Mouse (Mus musculus) MEL (cell line): ENCODE data around the gene Fut2. TPM values are rescaled to one million over a fixed set of nuclear protein-coding genes. Genes with fewer than 3 reads are reported as not detected.

ENCODE experiments used
- DNase-seq: peaks from one replicate; pipeline ENCODE4 v3.0.0; 2011; ENCODE audit warnings: low read depth, low spot score
- H3K27ac ChIP-seq: 2 replicates; pipeline ENCODE4 v1.5.1; 2012; ENCODE audit warnings: low read depth, mild to moderate bottlenecking, control low read depth, low read length, moderate library complexity; ENCODE audit not compliant: control insufficient read depth
- H3K27me3 ChIP-seq, 2 experiments: fragments of 150-350 bp in 1 of 2; sonication (generic) in 1 of 2; 2 replicates each; pipeline ENCODE4 v1.6.1; 2012; ENCODE audit warnings: low read length in 2 of 2, mild to moderate bottlenecking in 2 of 2, improper control_type of control experiment in 1 of 2, moderate library complexity in 1 of 2; ENCODE audit not compliant: insufficient read depth in 2 of 2, control insufficient read depth in 1 of 2
- H3K36me3 ChIP-seq, 2 experiments: 2 replicates each; pipeline ENCODE4 v1.6.1; 2012 to 2014; ENCODE audit warnings: low read length in 2 of 2, improper control_type of control experiment in 1 of 2, inconsistent platforms in 1 of 2, mild to moderate bottlenecking in 1 of 2; ENCODE audit not compliant: insufficient read depth in 2 of 2, control insufficient read depth in 1 of 2
- H3K4me1 ChIP-seq, 2 experiments: fragments of 150-350 bp in 1 of 2; sonication (generic) in 1 of 2; 2 replicates each; pipeline ENCODE4 v1.6.1; 2012; ENCODE audit warnings: low read length in 2 of 2, improper control_type of control experiment in 1 of 2, mild to moderate bottlenecking in 1 of 2; ENCODE audit not compliant: insufficient read depth in 2 of 2, control insufficient read depth in 1 of 2
- H3K4me3 ChIP-seq, 2 experiments: fragments of 150-350 bp in 1 of 2; sonication (generic) in 1 of 2; 2 replicates each; pipeline ENCODE4 v1.5.1; 2012; ENCODE audit warnings: low read depth in 2 of 2, low read length in 2 of 2, mild to moderate bottlenecking in 2 of 2, moderate library complexity in 2 of 2, control low read depth in 1 of 2, improper control_type of control experiment in 1 of 2; ENCODE audit not compliant: control insufficient read depth in 1 of 2, insufficient read depth in 1 of 2
- H3K79me2 ChIP-seq: 2 replicates; pipeline ENCODE4 v1.6.1; 2012; ENCODE audit warnings: mild to moderate bottlenecking, low read length, moderate library complexity; ENCODE audit not compliant: control insufficient read depth, poor library complexity, insufficient read depth
- H3K9ac ChIP-seq: 2 replicates; pipeline ENCODE4 v1.6.1; 2012; ENCODE audit warnings: low read depth, mild to moderate bottlenecking, control low read depth, low read length, moderate library complexity; ENCODE audit not compliant: control insufficient read depth, poor library complexity, severe bottlenecking
- H3K9me3 ChIP-seq: fragments of 150-350 bp; sonication (generic); replicated peaks from 2 replicates; pipeline ENCODE4 v1.6.1; 2012; ENCODE audit warnings: mild to moderate bottlenecking, low read length, improper control_type of control experiment, moderate library complexity; ENCODE audit not compliant: insufficient read depth
- BHLHE40 ChIP-seq: IDR thresholded peaks from 2 replicates; pipeline ENCODE4 v1.6.1; 2012; ENCODE audit warnings: low read depth, mild to moderate bottlenecking, inconsistent platforms, low read length, improper control_type of control experiment, borderline replicate concordance
- CTCF ChIP-seq, 3 experiments: IDR thresholded peaks in 2 of 3; conservative IDR thresholded peaks in 1 of 3; 2 replicates each; pipeline ENCODE4 v1.5.1; 2011 to 2012; ENCODE audit warnings: low read length in 3 of 3, low read depth in 2 of 3, mild to moderate bottlenecking in 2 of 3, improper control_type of control experiment in 1 of 3, inconsistent platforms in 1 of 3, mixed read lengths in 1 of 3, moderate library complexity in 1 of 3; ENCODE audit not compliant: control insufficient read depth in 1 of 3, insufficient read depth in 1 of 3, poor library complexity in 1 of 3, severe bottlenecking in 1 of 3
- E2F4 ChIP-seq: IDR thresholded peaks from 2 replicates; pipeline ENCODE4 v1.6.1; 2011; ENCODE audit warnings: low read depth, low read length, improper control_type of control experiment, borderline replicate concordance
- ELF1 ChIP-seq: IDR thresholded peaks from 2 replicates; pipeline ENCODE4 v1.6.1; 2014; ENCODE audit warnings: low read depth, mild to moderate bottlenecking, inconsistent platforms, low read length, improper control_type of control experiment, moderate library complexity
- EP300 ChIP-seq, 2 experiments: IDR thresholded peaks; 2 replicates each; pipeline ENCODE4 v1.6.1; 2011; ENCODE audit warnings: improper control_type of control experiment in 2 of 2, low read length in 2 of 2, low read depth in 1 of 2, mild to moderate bottlenecking in 1 of 2
- GABPA ChIP-seq: IDR thresholded peaks from 2 replicates; pipeline ENCODE4 v1.6.1; 2012; ENCODE audit warnings: low read depth, mild to moderate bottlenecking, inconsistent platforms, low read length, improper control_type of control experiment, moderate library complexity
- JUND ChIP-seq: IDR thresholded peaks from 2 replicates; pipeline ENCODE4 v1.6.1; 2011; ENCODE audit warnings: low read depth, mild to moderate bottlenecking, improper control_type of control experiment, low read length
- MAFK ChIP-seq: IDR thresholded peaks from 2 replicates; pipeline ENCODE4 v1.6.1; 2011; ENCODE audit warnings: low read depth, mild to moderate bottlenecking, low read length, improper control_type of control experiment, borderline replicate concordance
- MAZ ChIP-seq: IDR thresholded peaks from 2 replicates; pipeline ENCODE4 v1.6.1; 2012; ENCODE audit warnings: low read depth, mild to moderate bottlenecking, inconsistent platforms, low read length, improper control_type of control experiment
- MYB ChIP-seq: IDR thresholded peaks from 2 replicates; pipeline ENCODE4 v1.6.1; 2011; ENCODE audit warnings: mild to moderate bottlenecking, low read depth, low read length, improper control_type of control experiment
- NELFE ChIP-seq: IDR thresholded peaks from 2 replicates; pipeline ENCODE4 v1.6.1; 2011; ENCODE audit warnings: low read depth, low read length, improper control_type of control experiment
- SIN3A ChIP-seq: IDR thresholded peaks from 2 replicates; pipeline ENCODE4 v1.6.1; 2012; ENCODE audit warnings: low read length, improper control_type of control experiment, inconsistent platforms
- SMC3 ChIP-seq: IDR thresholded peaks from 2 replicates; pipeline ENCODE4 v1.6.1; 2011; ENCODE audit warnings: low read depth, low read length, improper control_type of control experiment
- TAL1 ChIP-seq: IDR thresholded peaks from 2 replicates; pipeline ENCODE4 v1.6.1; 2012; ENCODE audit warnings: mild to moderate bottlenecking, inconsistent platforms, low read length, moderate library complexity, mixed read lengths
- ZC3H11A ChIP-seq: IDR thresholded peaks from 2 replicates; pipeline ENCODE4 v1.6.1; 2012; ENCODE audit warnings: low read depth, mild to moderate bottlenecking, inconsistent platforms, low read length, improper control_type of control experiment
- ZNF384 ChIP-seq: IDR thresholded peaks from 2 replicates; pipeline ENCODE4 v1.6.1; 2012; ENCODE audit warnings: low read depth, mild to moderate bottlenecking, inconsistent platforms, low read length, improper control_type of control experiment
- polyA plus RNA-seq, 2 experiments: library from polyadenylated mRNA; stranded (reverse) in 1 of 2; unstranded in 1 of 2; fragments of >175 nt in 1 of 2; fragments of >200 nt in 1 of 2; gene quantifications; 2 replicates each; pipeline versions ENCODE4 v1.2.1 to v1.2.4; 2012; ENCODE audit warnings: low replicate concordance in 2 of 2, low read depth in 1 of 2; ENCODE audit not compliant: insufficient read length in 2 of 2, insufficient read depth in 1 of 2, missing spikeins in 1 of 2
- total RNA-seq: library from RNA; depleted of rRNA; stranded (reverse); fragments of 300-350 nt; gene quantifications from 2 replicates; pipeline ENCODE4 v1.2.3, GENCODE M21; 2012

Gene Fut2
- total and polyA plus RNA-seq, 3 experiments: not detected

DNA sequence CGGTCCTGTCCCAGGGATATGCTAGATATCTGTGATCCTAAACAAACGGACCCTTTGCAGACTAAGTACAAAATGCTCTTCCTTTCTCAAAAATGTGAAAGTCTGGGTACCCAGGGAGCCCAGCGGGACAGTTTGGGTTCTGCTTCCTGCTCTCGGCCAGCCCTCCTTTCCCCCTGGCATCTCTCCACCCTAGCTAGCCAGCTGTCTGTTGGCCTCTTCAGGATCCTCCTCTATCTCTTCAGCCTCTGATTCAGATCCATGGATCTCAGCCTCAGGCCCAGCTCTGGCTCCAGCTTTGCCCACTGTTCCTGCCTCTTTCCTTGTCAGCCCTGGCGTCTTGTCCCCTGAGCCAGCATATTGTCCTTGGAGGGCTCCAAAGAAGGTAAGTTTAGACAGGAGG is 24.1 kb downstream of the Fut2 start:
- no peak for DNase-seq

GRCm38 (mm10) chr7:45641391-45642040 is 24.7 kb downstream of the Fut2 start:
- Histone ChIP-seq H3K79me2 (no peaks in the 10 kb centered on the region), H3K9me3 (no peaks in the 10 kb centered on the region), H3K36me3 (no peaks in the 10 kb centered on the region), H3K4me1 (no peaks in the 10 kb centered on the region), H3K4me3 (no peak overlapping the region), H3K27ac (no peak overlapping the region), H3K27me3 (peaks cover 0 to 1% of the 10 kb centered on the region in 2 experiments; a peak in 1 of 4 replicates), H3K9ac (no peak overlapping the region)
- no peak for TF ChIP-seq SIN3A
- TF ChIP-seq MAZ: no peak
- no peak for TF ChIP-seq ZC3H11A
- no peak for TF ChIP-seq NELFE
- TF ChIP-seq MYB: no peak
- TF ChIP-seq GABPA: no peak
- TF ChIP-seq E2F4: no peak
- no peak for TF ChIP-seq JUND
- DNase-seq: no peak

More for the DNA sequence above, 24.1 kb downstream of the Fut2 start:
- TF ChIP-seq TAL1 (no peak), GABPA (no peak), SMC3 (no peak), MYB (no peak), ELF1 (no peak), ZNF384 (no peak), EP300 (IDR thresholded peaks at IDR 0.05; ENCODE audit: low read depth in 1 of 2, low read length in 2 of 2) (no peak), BHLHE40 (no peak), CTCF (IDR thresholded peaks at IDR 0.05 in 2 of 3, conservative IDR thresholded peaks at IDR 0.05 in 1 of 3; ENCODE audit: control insufficient read depth in 1 of 3, insufficient read depth in 1 of 3, low read depth in 2 of 3, low read length in 3 of 3, poor library complexity in 1 of 3, severe bottlenecking in 1 of 3) (no peak), MAFK (no peak)
- TF ChIP-seq, all 39 proteins: peak for 0
- H3K27ac ChIP-seq: no peak overlapping the region
- peaks cover 0 to 1% of the 10 kb centered on the region in 2 experiments; a peak in 1 of 4 replicates for H3K27me3 ChIP-seq
- H3K9me3 ChIP-seq: no peaks in the 10 kb centered on the region
- no peaks in the 10 kb centered on the region for H3K79me2 ChIP-seq
- no peak overlapping the region for H3K4me3 ChIP-seq
- no peaks in the 10 kb centered on the region for H3K36me3 ChIP-seq
- H3K4me1 ChIP-seq: no peaks in the 10 kb centered on the region
- H3K9ac ChIP-seq: no peak overlapping the region
